Mouse (Mus musculus) kidney, postnatal 25 days (tissue): ENCODE data around the gene Arid3a.
A peak's percentile ranks its signal among the peaks of the same experiment; 100 is the strongest.

Experiments used
- DNase-seq, 2 experiments: peaks; one replicate each; pipeline ENCODE4 v3.0.0; 2021; ENCODE audit warnings: mixed read lengths in 2 of 2

Arid3a gene

DNA sequence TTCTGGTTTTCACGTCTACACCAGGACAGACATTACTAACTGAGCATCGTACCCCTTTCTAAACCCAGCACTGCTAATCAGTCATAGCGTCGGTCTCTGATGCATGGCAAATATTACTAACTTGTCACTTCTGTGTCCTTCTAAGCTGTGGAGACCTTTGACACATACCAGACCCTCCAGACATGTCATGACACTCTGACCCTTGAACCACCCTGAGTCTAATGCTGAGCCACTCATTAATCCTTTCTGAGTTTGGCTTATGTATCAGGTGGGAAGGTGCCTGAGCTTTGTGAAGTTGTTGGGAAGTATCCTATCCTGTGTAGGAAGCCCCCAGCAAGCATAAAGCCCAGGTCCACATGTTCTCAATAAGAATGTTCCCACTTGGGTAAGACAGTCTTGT, 23.0 kb downstream of the Arid3a start:
- peak in 1 of 2 experiments; percentile 24 for DNase-seq

DNA sequence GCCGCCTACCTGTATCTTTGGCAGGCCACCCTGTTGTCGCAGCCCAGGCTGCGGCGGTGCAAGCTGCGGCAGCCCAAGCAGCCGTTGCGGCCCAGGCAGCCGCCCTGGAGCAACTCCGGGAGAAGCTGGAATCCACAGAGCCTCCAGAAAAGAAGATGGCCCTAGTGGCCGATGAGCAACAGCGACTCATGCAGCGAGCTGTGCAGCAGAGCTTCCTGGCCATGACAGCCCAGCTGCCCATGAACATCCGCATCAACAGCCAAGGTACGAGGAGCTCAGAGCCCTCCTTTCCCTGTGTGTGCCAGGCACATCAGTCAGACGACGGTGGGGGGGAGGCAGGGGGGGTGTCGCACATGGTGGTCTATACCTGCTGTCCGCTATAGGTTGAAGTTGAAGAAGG, 23.8 kb downstream of the Arid3a start:
- no peak for DNase-seq

DNA sequence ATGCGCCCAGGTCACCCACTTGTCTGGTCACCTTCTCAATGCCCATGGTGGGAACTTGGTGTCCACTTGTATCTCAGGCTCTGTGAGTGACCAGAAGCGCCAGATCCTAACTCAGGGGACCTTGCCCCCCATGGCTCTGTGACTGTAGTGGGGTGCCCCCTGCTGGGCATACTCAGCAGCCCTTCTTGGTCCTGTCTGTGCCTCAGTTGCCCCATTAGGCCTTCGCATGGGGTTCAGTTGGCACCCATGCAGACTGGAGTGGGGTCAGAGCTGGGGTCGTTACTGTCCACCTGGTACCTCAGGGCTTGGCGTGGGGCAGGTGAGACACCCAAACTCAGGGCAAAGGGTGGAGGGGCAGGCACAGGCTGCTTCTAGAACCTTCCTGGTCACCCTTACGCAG, 27.1 kb downstream of the Arid3a start:
- peak in 1 of 2 experiments; percentile 73 for DNase-seq

DNA sequence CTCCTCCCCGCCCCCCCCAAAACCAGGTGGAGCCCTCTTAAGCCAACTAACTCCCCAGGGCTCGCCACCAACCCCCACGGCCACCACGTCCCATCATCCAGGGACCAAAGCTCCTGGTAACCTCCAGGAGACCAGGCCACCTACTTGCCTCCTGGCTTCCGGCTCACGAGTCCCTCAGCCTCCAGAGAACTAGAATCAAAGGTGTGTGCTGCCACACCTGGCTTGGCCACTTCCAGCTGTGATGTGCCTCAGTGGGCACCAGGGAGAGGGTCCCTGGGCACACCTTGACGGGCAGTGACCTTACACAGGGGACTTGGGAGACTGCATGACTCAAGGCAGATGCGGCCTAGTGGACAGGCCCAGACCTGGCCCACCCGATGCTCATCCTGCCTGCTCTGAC, 28.8 kb downstream of the Arid3a start:
- DNase-seq: no peak

DNA sequence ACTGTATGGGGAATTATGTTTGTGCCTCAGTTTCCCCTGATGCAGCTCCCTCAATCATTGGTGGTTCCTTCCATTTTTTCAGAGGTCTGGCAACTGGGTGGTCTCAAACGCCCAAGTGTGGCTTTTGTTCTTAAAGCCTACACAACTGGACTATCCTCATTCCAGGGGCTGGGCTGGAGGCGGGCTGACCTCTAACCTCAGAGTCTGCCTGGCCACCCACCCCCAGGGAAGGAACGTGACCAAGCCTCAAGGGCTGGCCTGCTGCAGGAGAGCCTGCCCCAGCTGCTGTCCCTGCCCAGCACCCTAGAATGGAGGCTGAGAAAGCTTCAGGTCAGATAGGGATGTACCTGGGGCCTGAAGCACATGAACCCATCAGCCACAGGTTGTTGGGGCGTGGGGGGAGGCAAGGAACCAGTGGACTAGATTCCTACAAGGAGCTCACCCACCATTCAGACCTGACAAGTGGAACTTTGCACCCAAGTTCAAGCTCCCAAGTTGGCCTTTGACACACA, 29.9 kb downstream of the Arid3a start:
- no peak for DNase-seq

DNA sequence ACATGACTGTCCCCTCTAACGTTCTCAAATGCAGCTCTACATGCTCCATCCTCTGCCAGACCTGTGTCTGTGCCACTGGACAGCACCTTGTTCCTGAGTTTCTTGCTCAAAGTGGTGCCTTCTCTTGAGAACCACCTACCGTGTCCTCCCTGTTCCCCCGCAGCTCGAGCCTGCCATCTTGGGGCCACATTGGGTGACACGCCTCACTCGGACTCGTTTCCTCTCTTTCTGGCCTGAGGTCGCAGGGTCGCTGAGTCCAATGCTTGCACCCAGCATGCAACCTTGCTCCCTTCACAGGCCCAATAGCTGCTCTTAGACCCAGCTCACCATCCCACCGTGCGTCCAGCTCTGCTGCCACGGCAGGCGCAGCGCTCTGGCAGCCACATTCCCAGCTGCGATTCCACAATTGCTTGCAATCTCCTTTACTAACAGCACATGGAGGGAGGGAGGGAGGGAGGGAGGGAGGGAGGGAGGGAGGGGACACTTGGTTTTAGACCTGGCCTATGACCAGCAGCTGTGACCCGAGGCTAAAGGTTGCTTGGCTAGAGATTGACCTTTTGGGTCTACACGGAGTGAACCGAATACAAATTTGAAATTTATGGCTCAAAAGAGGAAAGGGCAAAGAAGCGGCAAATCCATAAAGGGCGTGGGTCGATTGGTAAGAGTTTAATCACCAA, 31.4 kb downstream of the Arid3a start:
- peak; percentile 89 to 93 for DNase-seq

DNA sequence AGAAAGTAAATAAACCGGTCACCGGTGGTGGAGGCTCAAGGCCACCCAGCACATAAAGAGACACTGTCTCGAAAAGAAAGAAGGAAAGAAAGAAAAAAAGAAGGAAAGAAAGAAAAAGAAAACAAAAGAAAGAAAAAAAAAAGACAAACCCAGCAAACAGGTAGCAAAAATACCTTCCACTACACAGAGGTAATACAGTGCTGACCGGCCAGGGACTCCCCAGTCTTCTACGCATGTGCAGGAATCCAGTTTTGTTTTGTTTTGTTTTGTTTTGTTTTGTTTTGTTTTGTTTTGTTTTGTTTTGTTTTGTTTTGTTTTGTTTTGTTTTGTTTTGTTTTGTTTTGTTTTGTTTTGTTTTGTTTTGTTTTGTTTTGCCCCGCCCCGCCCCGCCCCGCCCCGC, 32.6 kb downstream of the Arid3a start:
- DNase-seq: peak in 1 of 2 experiments; percentile 77

DNA sequence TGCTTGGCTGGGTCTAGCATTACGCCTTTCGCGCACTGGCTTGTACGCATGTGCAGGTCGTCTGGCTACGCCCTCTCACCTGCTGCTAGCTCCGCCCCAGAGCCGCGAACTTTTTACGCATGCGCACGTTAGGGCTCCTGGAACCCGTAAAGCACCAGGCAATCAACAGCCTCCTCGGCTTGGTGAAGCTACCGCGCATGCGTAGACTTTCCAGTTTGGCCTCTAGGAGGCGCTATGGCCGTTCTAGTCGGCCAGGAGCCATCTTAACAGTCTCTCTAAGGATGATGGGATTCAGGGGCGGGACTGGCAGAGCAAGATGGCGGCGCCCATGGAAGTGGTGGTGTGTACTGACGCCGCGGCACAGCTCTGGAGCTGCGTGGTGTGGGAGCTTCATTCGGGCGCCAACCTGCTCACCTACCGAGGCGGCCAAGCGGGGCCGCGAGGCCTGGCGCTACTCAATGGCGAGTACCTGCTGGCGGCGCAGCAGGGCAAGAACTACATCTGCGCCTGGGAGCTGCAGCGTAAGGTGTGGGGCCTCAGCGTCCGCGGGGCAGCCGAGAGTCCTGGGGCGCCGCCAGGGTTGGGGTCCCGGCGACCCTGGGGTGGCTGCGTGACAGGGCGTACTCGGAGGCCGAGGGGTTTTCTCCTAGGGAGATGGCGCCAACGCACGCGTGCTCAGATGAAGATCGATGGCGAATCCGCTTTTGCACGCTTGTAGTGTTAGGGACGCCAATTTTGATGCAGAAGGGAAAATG, 33.2 kb downstream of the Arid3a start, which contains the start of gene Wdr18:
Gene Wdr18, plus strand, starts transcription at position 306 of the 755 bp plus-strand sequence.
- DNase-seq: peak; percentile 98 to 99

DNA sequence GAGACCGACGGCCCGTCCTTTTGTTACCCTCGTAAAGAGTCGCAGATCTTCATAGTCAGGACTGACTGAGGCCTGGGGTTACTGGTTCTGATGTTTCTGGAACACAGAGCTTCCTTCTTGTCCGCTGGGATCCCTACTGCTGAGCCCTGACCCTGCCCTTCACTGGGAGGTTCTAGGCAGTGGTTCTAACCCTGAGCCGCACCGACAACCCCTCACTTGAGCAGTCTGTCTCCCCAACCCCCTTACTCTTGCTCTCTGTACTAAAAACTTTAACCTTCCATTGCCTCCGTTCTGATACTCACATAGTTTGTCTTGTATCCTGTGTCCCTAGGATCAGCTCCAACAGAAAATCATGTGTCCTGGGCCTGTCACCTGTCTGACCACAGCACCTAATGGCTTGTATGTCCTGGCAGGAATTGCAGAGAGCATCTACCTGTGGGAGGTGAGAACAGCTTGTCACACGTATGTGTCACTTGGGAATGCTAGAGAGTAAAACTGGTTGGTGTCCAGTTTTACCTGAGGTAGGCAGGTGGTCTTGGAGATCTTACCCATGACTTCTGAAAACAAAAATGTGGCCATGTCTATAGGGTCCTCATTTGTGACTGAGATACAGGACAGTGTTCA, 33.9 kb downstream of the Arid3a start:
- no peak for DNase-seq

DNA sequence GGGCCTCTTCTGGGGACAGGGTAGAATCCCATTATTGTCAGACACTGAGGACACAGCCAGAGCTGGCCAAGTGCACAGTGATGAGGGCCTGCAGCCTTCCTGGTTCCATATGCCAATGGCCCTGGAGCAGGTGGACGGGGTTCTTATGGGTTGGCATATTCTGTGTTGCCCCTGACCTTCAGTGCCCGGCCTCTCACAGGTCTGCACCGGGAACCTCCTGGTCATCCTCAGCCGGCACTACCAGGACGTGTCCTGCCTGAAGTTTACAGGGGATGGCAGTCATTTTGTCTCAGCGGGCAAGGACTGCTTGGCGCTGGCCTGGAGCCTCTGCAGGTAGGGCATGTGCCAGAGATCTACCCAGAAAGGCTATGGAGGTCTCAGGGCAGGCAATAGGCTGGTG, 37.9 kb downstream of the Arid3a start:
- no peak for DNase-seq

DNA sequence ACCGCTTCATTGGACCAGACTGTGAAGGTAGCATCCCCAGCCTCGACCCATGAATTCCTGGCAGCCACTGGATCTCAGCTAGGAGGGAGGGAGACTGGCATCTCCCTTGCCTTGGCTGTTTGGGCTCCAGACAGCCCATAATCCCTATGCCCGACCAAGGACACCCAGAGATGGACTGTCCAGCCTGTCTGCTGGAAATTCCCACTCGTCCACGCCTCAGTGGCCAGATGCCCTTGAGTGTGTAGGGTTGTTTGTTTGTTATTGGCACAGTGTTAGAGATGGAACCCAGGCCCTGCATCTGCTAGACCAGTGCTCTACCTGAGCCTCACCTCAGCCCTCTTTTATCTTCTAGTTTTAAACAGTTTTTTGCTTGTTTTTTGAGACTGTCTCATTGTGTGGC, 38.5 kb downstream of the Arid3a start:
- DNase-seq: no peak

DNA sequence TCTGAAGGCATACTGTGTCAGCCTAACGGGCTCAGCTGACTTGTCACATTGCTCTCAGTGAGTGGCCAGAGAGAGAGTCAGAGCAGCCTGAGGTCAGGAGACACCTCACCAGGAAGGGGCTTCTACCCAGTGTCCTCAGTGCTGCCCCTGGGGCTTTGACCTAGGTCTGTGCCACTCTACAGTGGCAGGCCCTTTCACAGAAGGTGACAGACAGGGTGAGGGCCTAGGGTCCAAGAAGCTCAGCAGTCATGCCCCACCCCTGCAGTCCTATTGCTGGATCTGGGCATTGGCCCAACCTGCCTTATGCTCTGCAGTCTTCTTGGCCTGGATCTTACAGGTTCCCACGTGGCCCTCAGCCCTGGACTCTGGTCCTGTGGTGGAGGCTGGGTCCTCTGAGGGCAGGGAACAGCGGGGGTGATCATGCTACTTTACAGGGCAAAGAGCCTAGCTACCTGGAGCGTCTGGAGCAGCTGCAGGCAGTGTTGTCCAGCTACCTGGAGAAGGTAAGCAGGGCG, 40.1 kb downstream of the Arid3a start:
- DNase-seq: peak; percentile 88 to 97

DNA sequence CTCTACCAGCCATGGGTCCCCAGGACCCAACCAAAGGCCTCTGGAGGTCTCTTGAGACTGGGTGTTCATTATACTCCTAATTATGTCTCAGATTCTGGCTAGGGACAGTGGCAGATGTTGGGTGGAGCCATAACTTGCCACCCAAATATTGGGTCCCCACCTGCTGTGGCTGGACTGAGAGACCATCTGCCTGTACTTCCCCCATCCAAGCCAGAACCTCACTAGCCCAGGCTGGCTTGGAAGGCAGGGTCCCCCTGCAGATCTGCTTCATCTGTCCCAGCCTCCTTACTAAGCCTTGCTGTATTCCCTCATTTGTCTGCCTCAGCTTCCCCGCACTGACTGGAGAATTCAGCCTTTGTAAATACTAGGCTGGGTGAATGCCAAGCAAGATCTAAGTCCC, 41.3 kb downstream of the Arid3a start:
- DNase-seq: no peak

DNA sequence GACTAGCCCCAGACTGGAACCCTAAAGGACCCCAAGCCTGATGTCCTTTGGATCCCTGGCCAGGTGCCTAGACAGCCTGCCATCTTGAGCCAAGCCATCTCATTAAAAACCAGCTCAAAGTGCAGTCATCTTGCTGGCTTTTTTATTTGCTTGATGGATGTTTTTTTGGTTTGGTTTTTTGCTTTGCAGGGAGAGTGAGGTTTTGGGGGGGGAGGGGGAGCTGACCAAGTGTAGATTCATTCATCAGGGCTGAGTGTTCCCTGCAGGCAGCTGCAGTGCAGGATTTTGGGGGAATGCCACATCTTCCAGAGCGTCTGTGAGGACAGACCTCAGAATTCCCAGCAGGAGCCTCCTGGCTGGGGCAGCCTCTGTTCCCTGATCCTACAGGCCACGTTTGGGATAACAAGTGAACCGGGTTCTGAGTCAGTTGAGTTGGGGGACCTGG, 42.3 kb downstream of the Arid3a start:
- DNase-seq: peak; percentile 76 to 81

DNA sequence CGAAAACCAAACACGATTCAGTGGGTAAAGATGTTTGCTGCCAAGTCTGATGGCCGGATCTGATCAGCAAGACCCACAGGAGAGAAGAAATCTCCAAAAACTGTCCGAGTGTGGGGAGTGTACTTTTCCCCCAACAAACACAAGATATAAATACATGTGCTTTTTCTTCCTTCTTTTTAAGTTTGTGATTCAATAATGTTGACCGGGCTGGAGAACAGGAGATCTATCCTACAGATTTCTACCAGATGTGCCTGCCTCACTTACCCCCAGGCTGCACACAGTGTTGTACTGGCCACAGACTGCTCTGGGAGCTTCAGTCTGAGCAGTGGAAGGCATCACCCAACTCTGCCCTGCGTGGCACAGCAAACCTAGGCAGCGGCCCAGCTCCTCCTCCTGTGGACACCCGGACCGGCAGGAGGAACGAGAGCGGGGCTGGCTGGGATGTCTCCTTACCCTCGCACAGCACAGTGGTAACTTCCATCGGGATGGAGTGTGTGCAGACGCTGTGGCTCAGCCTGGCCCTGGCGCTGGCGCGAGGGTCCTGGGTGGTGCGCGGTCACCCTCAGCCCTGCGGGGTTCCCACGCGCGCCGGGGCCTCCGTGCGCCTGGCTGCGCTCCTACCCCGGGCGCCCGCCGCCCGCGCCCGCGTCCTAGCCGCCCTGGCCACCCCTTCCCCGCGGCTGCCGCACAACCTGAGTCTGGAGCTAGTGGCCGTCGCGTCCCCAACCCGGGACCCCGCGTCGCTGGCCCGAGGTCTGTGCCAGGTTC, 43.8 kb downstream of the Arid3a start, which contains the start of gene Grin3b:
Gene Grin3b, plus strand, starts transcription at position 301 of the 768 bp plus-strand sequence.
- DNase-seq: peak in 1 of 2 experiments; percentile 50

DNA sequence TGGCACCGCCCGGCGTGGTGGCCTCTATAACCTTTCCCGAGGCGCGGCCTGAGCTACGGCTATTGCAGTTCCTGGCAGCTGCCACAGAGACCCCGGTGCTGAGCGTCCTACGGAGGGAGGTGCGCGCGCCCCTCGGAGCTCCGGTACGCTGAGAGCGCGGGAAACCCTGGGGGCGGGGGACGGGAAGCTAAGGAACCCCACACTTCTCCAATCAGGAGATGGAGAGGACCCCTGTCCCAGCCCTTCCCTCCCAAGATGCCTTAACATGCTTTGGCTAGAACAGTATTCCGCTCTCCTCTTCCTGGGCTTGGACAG, 44.3 kb downstream of the Arid3a start:
- DNase-seq: no peak

DNA sequence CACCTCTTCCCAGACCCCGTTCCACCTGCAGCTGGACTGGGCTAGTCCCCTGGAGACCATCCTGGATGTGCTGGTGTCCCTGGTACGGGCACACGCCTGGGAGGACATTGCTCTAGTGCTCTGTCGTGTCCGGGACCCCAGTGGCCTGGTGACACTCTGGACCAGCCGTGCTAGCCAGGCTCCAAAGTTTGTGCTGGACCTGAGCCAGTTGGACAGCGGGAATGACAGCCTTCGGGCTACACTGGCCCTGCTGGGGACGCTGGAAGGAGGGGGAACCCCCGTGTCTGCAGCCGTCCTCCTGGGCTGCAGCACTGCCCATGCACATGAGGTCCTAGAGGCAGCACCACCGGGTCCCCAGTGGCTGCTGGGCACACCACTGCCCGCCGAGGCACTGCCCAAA, 46.0 kb downstream of the Arid3a start:
- DNase-seq: peak; percentile 75 to 80

DNA sequence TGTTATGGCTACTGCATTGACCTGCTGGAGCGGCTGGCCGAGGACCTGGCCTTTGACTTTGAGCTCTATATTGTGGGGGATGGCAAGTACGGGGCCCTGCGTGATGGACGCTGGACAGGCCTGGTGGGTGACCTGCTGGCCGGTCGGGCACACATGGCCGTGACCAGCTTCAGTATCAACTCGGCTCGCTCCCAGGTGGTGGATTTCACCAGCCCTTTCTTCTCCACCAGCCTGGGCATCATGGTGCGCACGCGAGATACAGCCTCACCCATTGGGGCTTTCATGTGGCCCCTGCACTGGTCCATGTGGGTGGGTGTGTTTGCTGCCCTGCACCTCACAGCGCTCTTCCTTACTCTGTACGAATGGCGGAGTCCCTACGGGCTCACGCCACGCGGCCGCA, 47.2 kb downstream of the Arid3a start:
- DNase-seq: no peak

DNA sequence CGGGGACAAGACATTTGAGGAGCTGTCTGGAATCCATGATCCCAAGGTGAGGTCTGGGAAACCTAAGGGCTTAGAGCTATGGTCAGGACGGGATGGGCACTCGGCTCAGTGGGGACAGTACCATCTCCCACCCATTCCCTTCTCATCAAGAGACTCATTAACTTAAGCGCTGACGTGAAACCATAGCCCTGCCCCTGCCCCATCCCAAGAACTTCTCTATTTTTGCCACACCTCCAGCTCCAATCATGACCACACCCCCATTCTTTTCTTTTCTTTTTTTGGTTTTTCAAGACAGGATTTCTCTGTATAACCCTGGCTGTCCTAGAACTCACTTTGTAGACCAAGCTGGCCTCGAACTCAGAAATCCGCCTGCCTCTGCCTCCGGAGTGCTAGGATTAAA, 47.8 kb downstream of the Arid3a start:
- DNase-seq: no peak

DNA sequence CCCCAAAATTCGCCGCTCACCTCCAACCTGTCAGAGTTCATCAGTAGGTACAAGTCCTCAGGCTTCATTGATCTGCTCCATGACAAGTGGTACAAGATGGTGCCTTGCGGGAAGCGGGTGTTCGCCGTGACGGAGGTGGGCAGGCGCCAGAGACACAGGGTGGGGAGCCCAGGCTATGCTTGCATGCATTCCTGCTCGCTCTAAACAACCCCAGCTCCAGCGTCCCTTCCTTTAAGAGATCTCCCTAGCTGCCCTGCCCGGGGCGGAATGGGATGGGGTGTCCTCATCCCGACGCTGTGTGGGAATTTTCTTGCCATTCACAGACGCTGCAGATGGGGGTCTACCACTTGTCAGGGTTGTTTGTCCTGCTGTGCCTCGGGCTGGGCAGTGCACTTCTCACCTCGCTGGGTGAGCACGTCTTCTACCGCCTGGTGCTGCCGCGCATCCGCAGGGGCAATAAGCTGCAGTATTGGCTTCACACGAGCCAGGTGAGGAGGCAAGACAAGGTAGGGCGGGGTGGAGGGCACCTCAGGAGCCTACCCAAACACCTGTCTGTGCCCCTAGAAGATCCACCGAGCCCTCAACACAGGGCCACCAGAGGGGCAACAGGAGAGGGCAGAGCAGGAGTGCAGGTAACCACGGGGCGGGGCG, 49.4 kb downstream of the Arid3a start:
- no peak for DNase-seq

DNA sequence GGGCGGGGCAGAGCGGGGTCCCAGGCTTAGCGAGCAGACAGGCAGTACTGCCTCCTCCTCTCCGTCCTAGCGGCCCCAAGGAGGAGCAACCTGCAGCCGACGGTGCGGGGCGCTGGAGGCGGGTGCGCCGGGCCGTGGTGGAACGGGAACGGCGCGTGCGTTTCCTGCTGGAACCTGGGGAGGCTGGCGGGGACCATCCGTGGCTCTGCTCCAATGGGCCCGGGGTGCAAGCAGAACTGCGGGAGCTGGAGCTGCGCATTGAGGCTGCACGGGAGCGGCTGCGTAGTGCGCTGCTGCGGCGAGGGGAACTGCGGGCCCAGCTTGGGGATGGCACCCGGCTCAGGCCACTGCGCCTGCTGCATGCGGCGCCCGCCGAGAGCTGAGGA, 49.9 kb downstream of the Arid3a start:
- no peak for DNase-seq

DNA sequence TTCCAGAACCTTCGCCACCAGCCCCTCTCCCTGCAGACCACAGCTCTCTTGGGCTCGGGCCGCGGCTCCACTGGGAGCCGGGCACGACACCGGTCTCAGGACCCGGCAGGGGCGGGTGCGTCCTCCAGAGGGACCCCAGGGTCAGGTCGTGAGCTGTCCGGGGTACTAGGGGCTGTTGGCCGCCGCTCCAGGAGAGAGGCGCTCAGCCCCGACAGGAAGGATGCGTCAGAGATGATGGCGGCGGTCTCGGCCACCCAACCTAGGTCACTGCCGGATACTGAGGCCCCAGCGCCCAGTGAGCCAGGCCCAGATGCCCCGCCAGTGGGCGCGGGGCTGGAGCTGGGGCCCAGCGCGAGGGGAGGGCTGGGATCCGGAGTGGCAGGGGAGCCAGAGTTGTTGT, 50.5 kb downstream of the Arid3a start:
- DNase-seq: no peak
